ENCODE assay signal across 8 mouse cellular contexts in the genomic region with DNA sequence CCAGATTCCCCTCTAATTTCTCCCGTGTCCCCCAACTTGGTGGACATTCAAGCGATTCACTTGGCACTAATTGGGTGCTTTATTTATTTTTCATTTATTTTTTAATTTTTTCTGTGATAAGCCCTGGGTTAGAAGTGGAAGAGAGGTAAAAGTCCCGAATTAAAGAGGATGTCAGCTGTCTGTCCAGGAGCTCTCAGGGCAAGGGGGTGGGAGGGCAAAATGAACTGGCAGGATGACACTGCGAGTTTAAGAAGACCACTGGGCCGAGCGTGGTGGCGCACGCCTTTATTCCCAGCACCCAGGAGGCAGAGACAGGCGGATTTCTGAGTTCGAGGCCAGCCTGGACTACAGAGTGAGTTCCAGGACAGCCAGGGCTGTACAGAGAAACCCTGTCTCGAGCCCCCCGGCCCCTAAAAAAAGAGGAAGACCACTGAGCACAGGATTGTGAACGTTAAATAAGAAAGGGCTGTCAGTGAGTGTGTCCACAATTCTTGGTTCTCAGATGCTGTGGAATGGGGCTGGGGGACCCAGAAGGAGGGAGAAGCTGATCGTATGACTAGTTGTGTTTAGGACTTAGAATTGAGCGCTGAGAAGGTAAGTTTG. TPM values are rescaled to one million over a fixed set of nuclear protein-coding genes. Genes with fewer than 3 reads are reported as not detected.
DNase-seq lines count a peak whose midpoint lies in the region; ATAC-seq and TF ChIP-seq lines count a peak whose summit lies in the region.

No protein-coding gene starts in this region.

- no peak for TF ChIP-seq CTCF in bone marrow, adult 2 months (IDR thresholded peaks at IDR 0.05; ENCODE audit: control insufficient read depth, insufficient read depth, low read length)

- H3K27ac ChIP-seq in bone marrow, adult 2 months (ENCODE audit: control insufficient read depth, insufficient read depth, low read depth, low read length, poor library complexity): peak overlapping the region; percentile 98
- peak overlapping the region; percentile 84; the same call in 1 of the 2 replicates for H3K27ac ChIP-seq in hindbrain, embryonic 11.5 days (ENCODE audit: low read depth, low read length)
- H3K27ac ChIP-seq in midbrain, embryonic 13.5 days: peak overlapping the region; percentile 95; the same call in 1 of the 2 replicates

- H3K4me1 ChIP-seq in bone marrow, adult 2 months (ENCODE audit: control insufficient read depth, insufficient read depth, low read length): peaks cover 2% of the 10 kb centered on the region; the same call in 1 of the 2 replicates
- H3K4me1 ChIP-seq in hindbrain, embryonic 11.5 days (replicated peaks; ENCODE audit: control insufficient read depth, insufficient read depth, low read length): peaks cover 3% of the 10 kb centered on the region
- peaks cover 32% of the 10 kb centered on the region for H3K4me1 ChIP-seq in midbrain, embryonic 13.5 days (replicated peaks)

- no peaks in the 10 kb centered on the region for H3K36me3 ChIP-seq in hindbrain, embryonic 11.5 days (ENCODE audit: control insufficient read depth, insufficient read depth, low read length)
- H3K36me3 ChIP-seq in midbrain, embryonic 13.5 days: no peaks in the 10 kb centered on the region

- H3K27me3 ChIP-seq in hindbrain, embryonic 11.5 days (ENCODE audit: control insufficient read depth, insufficient read depth, low read length): no peaks in the 10 kb centered on the region; the same call in 1 of the 2 replicates
- H3K27me3 ChIP-seq in midbrain, embryonic 13.5 days: peaks cover 28% of the 10 kb centered on the region

- no peak for ATAC-seq in hindbrain, embryonic 11.5 days (ENCODE audit: low FRiP score)
- ATAC-seq in midbrain, embryonic 13.5 days: no peak

- no peak for TF ChIP-seq POLR2A in bone marrow, adult 2 months (IDR thresholded peaks at IDR 0.05; ENCODE audit: borderline replicate concordance, control insufficient read depth, low read depth, low read length)

- peak; percentile 33 for DNase-seq in kidney, adult 11 months
- DNase-seq in kidney, postnatal 4 days: no peak
- DNase-seq in hindbrain, embryonic 11.5 days (ENCODE audit: low spot score): peak; percentile 35
- no peak for DNase-seq in gastrocnemius, postnatal 25 days
- no peak for DNase-seq in layer of hippocampus, postnatal 14 days (ENCODE audit: low spot score in 2 of 2)
- no peak for DNase-seq in urinary bladder, postnatal 25 days (ENCODE audit: low spot score)

- 26% methylated on average over 15 of the region's 15 CpGs for WGBS in bone marrow, adult 2 months
- WGBS in hindbrain, embryonic 11.5 days: 50% methylated on average over 15 of the region's 15 CpGs
- 48% methylated on average over 15 of the region's 15 CpGs for WGBS in midbrain, embryonic 13.5 days

- H3K9me3 ChIP-seq in hindbrain, embryonic 11.5 days (ENCODE audit: control insufficient read depth, low read length): no peaks in the 10 kb centered on the region
- H3K9me3 ChIP-seq in midbrain, embryonic 13.5 days: no peaks in the 10 kb centered on the region

- 0 out of 2 replicates have a peak overlapping the region, but pooled peaks have one; percentile 57 for H3K4me2 ChIP-seq in hindbrain, embryonic 11.5 days (replicated peaks; ENCODE audit: low read depth, low read length)
- H3K4me2 ChIP-seq in midbrain, embryonic 13.5 days (replicated peaks): peak overlapping the region; percentile 68

- H3K9ac ChIP-seq in hindbrain, embryonic 11.5 days (ENCODE audit: low read depth, low read length): no peak overlapping the region
- H3K9ac ChIP-seq in midbrain, embryonic 13.5 days (replicated peaks): no peak overlapping the region

- H3K4me3 ChIP-seq in bone marrow, adult 2 months (replicated peaks; ENCODE audit: control insufficient read depth, low read depth, low read length): peak overlapping the region; percentile 72
- H3K4me3 ChIP-seq in hindbrain, embryonic 11.5 days (ENCODE audit: low read depth, low read length): peak overlapping the region; percentile 52
- H3K4me3 ChIP-seq in midbrain, embryonic 13.5 days (replicated peaks): peak overlapping the region; percentile 76

RNA-seq across cellular contexts. Expression of gene Ctdsp1, which starts 3.8 kb away (rescaled TPM):
- polyA plus RNA-seq in bone marrow, adult 2 months (2011; ENCODE audit: insufficient read depth, insufficient read length, low replicate concordance, missing spikeins): 40.0 and 65.3 TPM in 2 replicates
- polyA plus RNA-seq in hindbrain, embryonic 11.5 days (2014; fragmentation: Nextera tagmentation; extraction: Ambion mirVana): 36.3 and 42.0 TPM in 2 replicates
- polyA plus RNA-seq in midbrain, embryonic 13.5 days (2015; fragmentation: Nextera tagmentation; extraction: Ambion mirVana): 17.2 and 18.6 TPM in 2 replicates
- total RNA-seq in gastrocnemius, postnatal 25 days (2021): 10 to 100 TPM; 82.7 to 82.9 TPM
- total RNA-seq in layer of hippocampus, postnatal 14 days (2021): 10 to 100 TPM; 23.8 to 28.2 TPM

RNA-seq across cellular contexts. Expression of gene Slc11a1, which starts 12.5 kb away (rescaled TPM):
- 10.8 and 16.9 TPM in 2 replicates for polyA plus RNA-seq in bone marrow, adult 2 months (2011; ENCODE audit: insufficient read depth, insufficient read length, low replicate concordance, missing spikeins)
- 1.3 and 1.4 TPM in 2 replicates for polyA plus RNA-seq in hindbrain, embryonic 11.5 days (2014; fragmentation: Nextera tagmentation; extraction: Ambion mirVana)
- 0.94 and 2.9 TPM in 2 replicates for polyA plus RNA-seq in midbrain, embryonic 13.5 days (2015; fragmentation: Nextera tagmentation; extraction: Ambion mirVana)
- 1 to 10 TPM; 2.9 to 3.2 TPM for total RNA-seq in gastrocnemius, postnatal 25 days (2021)
- total RNA-seq in layer of hippocampus, postnatal 14 days (2021): 1 to 10 TPM; 1.6 to 5.3 TPM

RNA-seq across cellular contexts. Expression of gene Vil1, which starts 21.7 kb away (rescaled TPM):
- not detected in 2 replicates for polyA plus RNA-seq in bone marrow, adult 2 months (2011; ENCODE audit: insufficient read depth, insufficient read length, low replicate concordance, missing spikeins)
- 0.11 and 0.13 TPM in 2 replicates for polyA plus RNA-seq in hindbrain, embryonic 11.5 days (2014; fragmentation: Nextera tagmentation; extraction: Ambion mirVana)
- 0.20 and 0.30 TPM in 2 replicates for polyA plus RNA-seq in midbrain, embryonic 13.5 days (2015; fragmentation: Nextera tagmentation; extraction: Ambion mirVana)
- total RNA-seq in gastrocnemius, postnatal 25 days (2021): under 1 TPM in 1 of 2 experiments, not detected in 1; 0.13 TPM
- 1 to 10 TPM in 1 of 2 experiments, under 1 TPM in 1; 0.62 to 1.2 TPM for total RNA-seq in layer of hippocampus, postnatal 14 days (2021)

RNA-seq across cellular contexts. Expression of gene Catip, which starts 25.6 kb away (rescaled TPM):
- not detected in 2 replicates for polyA plus RNA-seq in bone marrow, adult 2 months (2011; ENCODE audit: insufficient read depth, insufficient read length, low replicate concordance, missing spikeins)
- polyA plus RNA-seq in hindbrain, embryonic 11.5 days (2014; fragmentation: Nextera tagmentation; extraction: Ambion mirVana): 1.1 TPM in 2 replicates
- polyA plus RNA-seq in midbrain, embryonic 13.5 days (2015; fragmentation: Nextera tagmentation; extraction: Ambion mirVana): 0.41 and 0.62 TPM in 2 replicates
- total RNA-seq in gastrocnemius, postnatal 25 days (2021): not detected
- 1 to 10 TPM; 1.1 to 1.8 TPM for total RNA-seq in layer of hippocampus, postnatal 14 days (2021)

Comparison
In these comparisons a context has a peak if more than half of its experiments do, and no peak if none do; other contexts are left out.
1. DNase-seq: peak in kidney, adult 11 months (single experiment) and hindbrain, embryonic 11.5 days (single experiment); none in kidney, postnatal 4 days (0 of 2), gastrocnemius, postnatal 25 days (single experiment), layer of hippocampus, postnatal 14 days (0 of 2) and urinary bladder, postnatal 25 days (single experiment).
2. Peak in every context shown above with its lines, with median percentiles within 50 percentile points of each other: H3K27ac ChIP-seq and H3K4me3 ChIP-seq.